Mouse (Mus musculus) stomach, postnatal 0 days (tissue): ENCODE results near the gene Gm45261.

Source experiments
- CTCF ChIP-seq: IDR thresholded peaks from 2 replicates; pipeline ENCODE4 v1.5.1; 2016; ENCODE audit warnings: antibody characterized with exemption, low read depth, mild to moderate bottlenecking, moderate library complexity
- EP300 ChIP-seq: optimal IDR thresholded peaks from 2 replicates; pipeline ENCODE3; 2016; ENCODE audit warnings: antibody characterized with exemption

- TF ChIP-seq EP300 (no peak), CTCF (no peak)
Observed at GRCm38 (mm10) chr1:80424666-80425065, 36.6 kb downstream of the Gm45261 start.
